Mouse (Mus musculus) embryonic fibroblast, embryonic 13.5 days (primary cell): ENCODE results near the gene Pcgf1.

Experiments
- CTCF ChIP-seq: IDR thresholded peaks from 2 replicates; pipeline ENCODE4 v1.5.1; 2011; ENCODE audit warnings: mild to moderate bottlenecking, control low read depth, low read length, moderate library complexity, borderline replicate concordance; ENCODE audit not compliant: insufficient read depth
- POLR2A ChIP-seq: IDR thresholded peaks from 2 replicates; pipeline ENCODE4 v1.6.1; 2011; ENCODE audit warnings: low read depth, mild to moderate bottlenecking, control low read depth, low read length, moderate library complexity

GRCm38 (mm10) chr6:83103130-83103650, 25.5 kb downstream of the Pcgf1 start:
- TF ChIP-seq CTCF (no peak), POLR2A (no peak)
